Mouse (Mus musculus) limb, embryonic 10.5 days (tissue): Measurements from ENCODE around the gene Gm20521. TPM values are rescaled to one million over a fixed set of nuclear protein-coding genes. Genes with fewer than 3 reads are reported as not detected.

Experiments used
- DNase-seq: peaks from one replicate; pipeline ENCODE4 v3.0.0-alpha.2; 2017; ENCODE audit warnings: low spot score
- H3K27ac ChIP-seq: fragments of 300-500 bp; sonication (generic); 2 replicates; pipeline ENCODE4 v1.5.1; 2016; ENCODE audit warnings: mild to moderate bottlenecking
- H3K27me3 ChIP-seq: fragments of 300-500 bp; sonication (generic); 2 replicates; pipeline ENCODE4 v1.6.1; 2016; ENCODE audit warnings: low read depth, mild to moderate bottlenecking; ENCODE audit not compliant: poor library complexity, severe bottlenecking
- H3K36me3 ChIP-seq: fragments of 300-500 bp; sonication (generic); 2 replicates; pipeline ENCODE4 v1.6.1; 2016; ENCODE audit warnings: mild to moderate bottlenecking, moderate library complexity
- H3K4me1 ChIP-seq: fragments of 300-500 bp; sonication (generic); 2 replicates; pipeline ENCODE4 v1.6.1; 2016
- H3K4me3 ChIP-seq: fragments of 300-500 bp; sonication (generic); 2 replicates; pipeline ENCODE4 v1.5.1; 2016; ENCODE audit warnings: mild to moderate bottlenecking, moderate library complexity
- H3K9me3 ChIP-seq: fragments of 300-500 bp; sonication (generic); replicated peaks from 2 replicates; pipeline ENCODE4 v1.6.1; 2016; ENCODE audit warnings: mild to moderate bottlenecking
- WGBS: fragments of 180-500 bp; shearing (Covaris S2); methylation state at CpG from one replicate; pipeline ENCODE4 v1.1.7; 2016; 5-methylcytosine and 5-hydroxymethylcytosine counted together
- polyA plus RNA-seq: library from polyadenylated mRNA; unstranded; fragments of >200 nt; fragmentation: Nextera tagmentation; extraction: Ambion mirVana; gene quantifications from 2 replicates; pipeline ENCODE4 v1.2.1, GENCODE M21; 2016

The Gm20521 gene
- polyA plus RNA-seq, 1 experiment from 2014 or later = 0.55 TPM

- no peaks in the 10 kb centered on the region for H3K9me3 ChIP-seq
- no peaks in the 10 kb centered on the region for H3K36me3 ChIP-seq
- no peak for DNase-seq
- no peak within 1 kb of the TSS for H3K27ac ChIP-seq
- 90% methylated on average over 5 of the region's 5 CpGs for WGBS
- H3K4me3 ChIP-seq = no peak within 1 kb of the TSS
- peaks cover 8% of the 10 kb centered on the region for H3K27me3 ChIP-seq
- peaks cover 3% of the 10 kb centered on the region for H3K4me1 ChIP-seq
Observed at GRCm38 (mm10) chr14:54870861-54871260, 12.4 kb upstream of the Gm20521 start, which contains the start of gene Homez. TSS of gene Homez (minus strand) at chr14:54870961.

GRCm38 (mm10) chr14:54874165-54874564, 9.1 kb upstream of the Gm20521 start:
- no peaks in the 10 kb centered on the region for H3K36me3 ChIP-seq
- WGBS = 80% methylated on average over 3 of the region's 3 CpGs
- DNase-seq = no peak
- no peak overlapping the region for H3K27ac ChIP-seq
- peaks cover 40% of the 10 kb centered on the region for H3K27me3 ChIP-seq
- no peaks in the 10 kb centered on the region for H3K9me3 ChIP-seq
- no peak overlapping the region for H3K4me3 ChIP-seq
- H3K4me1 ChIP-seq = peaks cover 22% of the 10 kb centered on the region

- Histone ChIP-seq H3K4me3 (peak overlapping the region; percentile 67), H3K36me3 (no peaks in the 10 kb centered on the region), H3K27me3 (peaks cover 40% of the 10 kb centered on the region), H3K9me3 (no peaks in the 10 kb centered on the region), H3K27ac (peak overlapping the region; percentile 72), H3K4me1 (peaks cover 22% of the 10 kb centered on the region)
- WGBS = 2% methylated on average over 36 of the region's 36 CpGs
- DNase-seq = no peak
Observed at GRCm38 (mm10) chr14:54875844-54876538, 7.2 kb upstream of the Gm20521 start.

GRCm38 (mm10) chr14:54876539-54877047, 6.6 kb upstream of the Gm20521 start:
- under 1% methylated on average over 72 of the region's 72 CpGs for WGBS
- Histone ChIP-seq H3K9me3 (no peaks in the 10 kb centered on the region), H3K36me3 (no peaks in the 10 kb centered on the region), H3K4me1 (peaks cover 22% of the 10 kb centered on the region), H3K27me3 (peaks cover 40% of the 10 kb centered on the region), H3K27ac (peak overlapping the region; percentile 72), H3K4me3 (peak overlapping the region; percentile 67)
- DNase-seq = peak; percentile 88

GRCm38 (mm10) chr14:54877048-54877715, 6.1 kb upstream of the Gm20521 start, which contains the start of gene Ppp1r3e:
TSS of gene Ppp1r3e (minus strand) at chr14:54877550.
- WGBS = under 1% methylated on average over 61 of the region's 61 CpGs
- Histone ChIP-seq H3K9me3 (no peaks in the 10 kb centered on the region), H3K27ac (peak within 1 kb of the TSS; percentile 72), H3K36me3 (no peaks in the 10 kb centered on the region), H3K4me3 (peak within 1 kb of the TSS; percentile 67), H3K27me3 (peaks cover 40% of the 10 kb centered on the region), H3K4me1 (peaks cover 22% of the 10 kb centered on the region)
- peak; percentile 73 for DNase-seq

GRCm38 (mm10) chr14:54884022-54884712, 926 bp downstream of the Gm20521 start:
- H3K4me3 ChIP-seq = peak overlapping the region; percentile 66
- 24% methylated on average over 21 of the region's 21 CpGs for WGBS
- peaks cover 16% of the 10 kb centered on the region for H3K36me3 ChIP-seq
- DNase-seq = no peak
- no peaks in the 10 kb centered on the region for H3K9me3 ChIP-seq
- peak overlapping the region; percentile 91 for H3K27ac ChIP-seq
- peaks cover 28% of the 10 kb centered on the region for H3K4me1 ChIP-seq
- H3K27me3 ChIP-seq = no peaks in the 10 kb centered on the region

- Histone ChIP-seq H3K36me3 (peaks cover 16% of the 10 kb centered on the region), H3K9me3 (no peaks in the 10 kb centered on the region), H3K27ac (0 out of 2 replicates have a peak overlapping the region, but pooled peaks have one; percentile 91), H3K4me1 (peaks cover 28% of the 10 kb centered on the region), H3K27me3 (no peaks in the 10 kb centered on the region), H3K4me3 (no peak overlapping the region)
- WGBS = 93% methylated on average over 11 of the region's 11 CpGs
- DNase-seq = no peak
Observed at GRCm38 (mm10) chr14:54885309-54885708, 2.1 kb downstream of the Gm20521 start.

GRCm38 (mm10) chr14:54892200-54892599, 9.0 kb downstream of the Gm20521 start, which contains the start of gene Pabpn1:
TSS of gene Pabpn1 (plus strand) at chr14:54892500.
- 96% methylated on average over 3 of the region's 3 CpGs for WGBS
- H3K4me3 ChIP-seq = peak within 1 kb of the TSS; percentile 98
- H3K27ac ChIP-seq = peak within 1 kb of the TSS; percentile 100

GRCm38 (mm10) chr14:54893651-54894181, 10.5 kb downstream of the Gm20521 start:
- DNase-seq = peak; percentile 92
- Histone ChIP-seq H3K4me3 (peak overlapping the region; percentile 98), H3K36me3 (peaks cover 34% of the 10 kb centered on the region), H3K27ac (peak overlapping the region; percentile 100), H3K9me3 (no peaks in the 10 kb centered on the region), H3K27me3 (no peaks in the 10 kb centered on the region), H3K4me1 (peaks cover 12% of the 10 kb centered on the region)
- WGBS = under 1% methylated on average over 38 of the region's 38 CpGs

More at GRCm38 (mm10) chr14:54892200-54892599, 9.0 kb downstream of the Gm20521 start, which contains the start of gene Pabpn1:
- Histone ChIP-seq H3K36me3 (peaks cover 19% of the 10 kb centered on the region), H3K27me3 (no peaks in the 10 kb centered on the region), H3K4me1 (peaks cover 12% of the 10 kb centered on the region), H3K9me3 (no peaks in the 10 kb centered on the region)
- DNase-seq = no peak

- peaks cover 40% of the 10 kb centered on the region for H3K36me3 ChIP-seq
- peak; percentile 78 for DNase-seq
- peaks cover 12% of the 10 kb centered on the region for H3K4me1 ChIP-seq
Observed at GRCm38 (mm10) chr14:54894296-54895151, 11.3 kb downstream of the Gm20521 start.

GRCm38 (mm10) chr14:54897445-54897844, 14.2 kb downstream of the Gm20521 start:
- H3K4me3 ChIP-seq = no peak overlapping the region
- no peak overlapping the region for H3K27ac ChIP-seq

More at GRCm38 (mm10) chr14:54894296-54895151, 11.3 kb downstream of the Gm20521 start:
- H3K4me3 ChIP-seq = peak overlapping the region; percentile 98
- no peaks in the 10 kb centered on the region for H3K27me3 ChIP-seq
- H3K9me3 ChIP-seq = no peaks in the 10 kb centered on the region
- WGBS = under 1% methylated on average over 54 of the region's 54 CpGs
- peak overlapping the region; percentile 100 for H3K27ac ChIP-seq

More at GRCm38 (mm10) chr14:54897445-54897844, 14.2 kb downstream of the Gm20521 start:
- peaks cover 42% of the 10 kb centered on the region for H3K36me3 ChIP-seq
- peaks cover 12% of the 10 kb centered on the region for H3K4me1 ChIP-seq
- WGBS = 68% methylated on average over 2 of the region's 2 CpGs
- DNase-seq = no peak
- H3K9me3 ChIP-seq = no peaks in the 10 kb centered on the region
- H3K27me3 ChIP-seq = no peaks in the 10 kb centered on the region
